Mouse (Mus musculus): ENCODE measurements around the gene Ceacam5. TPM values are rescaled to one million over a fixed set of nuclear protein-coding genes. Genes with fewer than 3 reads are reported as not detected.

Gene Ceacam5
- polyA plus RNA-seq (2015; fragmentation: Nextera tagmentation; extraction: Ambion mirVana), result not detected in 2 replicates

DNA sequence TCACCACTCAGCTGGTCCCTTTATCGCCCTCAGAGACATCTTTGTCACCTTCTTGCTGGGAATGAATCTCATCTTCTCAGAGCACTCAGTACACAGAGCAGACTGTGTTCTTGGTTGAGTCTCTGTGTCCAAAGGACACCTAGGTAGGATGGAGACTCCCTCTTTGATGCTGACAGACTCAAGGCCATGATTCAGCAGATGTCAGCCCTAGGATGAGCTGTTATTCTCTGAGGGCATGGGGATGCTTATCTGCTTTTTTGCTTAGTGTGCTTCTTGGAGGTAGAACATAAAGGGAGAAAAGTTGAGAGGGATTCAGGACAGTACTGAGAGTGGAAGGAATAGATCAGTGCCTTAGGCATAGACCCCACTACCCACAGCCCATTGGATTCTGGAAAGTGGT, at the start of gene Ceacam5:
Gene Ceacam5 (plus strand): TSS at position 301 of the 400 bp plus-strand sequence.
- H3K36me3 ChIP-seq, result no peaks in the 10 kb centered on the region
- H3K9me3 ChIP-seq, result peaks cover 14% of the 10 kb centered on the region; the same call in 1 of the 2 replicates
- H3K27ac ChIP-seq, result no peak within 1 kb of the TSS
- no peaks in the 10 kb centered on the region for H3K4me1 ChIP-seq
- no peak within 1 kb of the TSS for H3K4me2 ChIP-seq
- WGBS, result 62% methylated on average over 1 of the region's 1 CpGs
- no peak within 1 kb of the TSS for H3K9ac ChIP-seq
- no peak for ATAC-seq (ENCODE audit: insufficient number of reproducible peaks, low FRiP score, low TSS enrichment, low read depth)
- no peaks in the 10 kb centered on the region for H3K27me3 ChIP-seq
- H3K4me3 ChIP-seq, result no peak within 1 kb of the TSS

Other genes with a start within 250 kb of the Ceacam5 start
- gene Ceacam14, start 99.4 kb downstream of the Ceacam5 start, polyA plus RNA-seq (2015; fragmentation: Nextera tagmentation; extraction: Ambion mirVana), result not detected in 2 replicates
- gene Gm5155, start 158.5 kb downstream of the Ceacam5 start, polyA plus RNA-seq (2015; fragmentation: Nextera tagmentation; extraction: Ambion mirVana), result not detected in 2 replicates

All from limb, embryonic 15.5 days (tissue).